Mouse (Mus musculus) fat pad, adult 2 months (tissue): ENCODE measurements around the gene Gm45208.

Source experiments
- DNase-seq: peaks from one replicate; pipeline ENCODE4 v3.0.0-alpha.2; 2011; ENCODE audit warnings: low read depth, low spot score; ENCODE audit errors: extremely low read depth

Gene Gm45208

GRCm38 (mm10) chrX:7769302-7770017 lies 47.4 kb downstream of the Gm45208 start:
- no peak for DNase-seq

- DNase-seq: no peak
These were observed 50.7 kb downstream of the Gm45208 start for GRCm38 (mm10) chrX:7772766-7773165.

- DNase-seq: no peak
These were observed 53.6 kb downstream of the Gm45208 start for GRCm38 (mm10) chrX:7775501-7776205.

GRCm38 (mm10) chrX:7776329-7777082 lies 54.5 kb downstream of the Gm45208 start:
- no peak for DNase-seq

- no peak for DNase-seq
These were observed 56.6 kb downstream of the Gm45208 start for GRCm38 (mm10) chrX:7778450-7779244.

- DNase-seq: no peak
These were observed 57.2 kb downstream of the Gm45208 start for GRCm38 (mm10) chrX:7779294-7779693.
